Mouse (Mus musculus): ENCODE measurements around the gene Pgam5. TPM values are rescaled to one million over a fixed set of nuclear protein-coding genes. Genes with fewer than 3 reads are reported as not detected.

Gene Pgam5
- polyA plus RNA-seq, 1 experiment from 2014 or later: 21.0 TPM

GRCm38 (mm10) chr5:110222757-110223156, 47.0 kb downstream of the Pgam5 start:
- no peak overlapping the region for H3K4me3 ChIP-seq (ENCODE audit: low read depth, low read length)
- no peaks in the 10 kb centered on the region for H3K9me3 ChIP-seq (ENCODE audit: low read length)
- no peaks in the 10 kb centered on the region for H3K4me1 ChIP-seq (ENCODE audit: insufficient read depth)
- no peak overlapping the region for H3K4me2 ChIP-seq (ENCODE audit: low read depth, low read length)
- H3K9ac ChIP-seq (replicated peaks): no peak overlapping the region
- ATAC-seq (no peak), DNase-seq (no peak)
- no peak for TF ChIP-seq CTCF (IDR thresholded peaks at IDR 0.05; ENCODE audit: low read depth)
- no peaks in the 10 kb centered on the region for H3K27me3 ChIP-seq (ENCODE audit: insufficient read depth, low read length)
- no peak overlapping the region for H3K27ac ChIP-seq (ENCODE audit: low read depth)
- WGBS (ENCODE audit: insufficient replicate concordance): 77% methylated on average over 6 of the region's 6 CpGs
- peaks cover 55% of the 10 kb centered on the region for H3K36me3 ChIP-seq (replicated peaks; ENCODE audit: insufficient read depth, low read length)

GRCm38 (mm10) chr5:110220331-110220730, 49.4 kb downstream of the Pgam5 start:
- Histone ChIP-seq H3K27me3 (ENCODE audit: insufficient read depth, low read length) (no peaks in the 10 kb centered on the region), H3K4me3 (ENCODE audit: low read depth, low read length) (no peak overlapping the region), H3K27ac (ENCODE audit: low read depth) (no peak overlapping the region), H3K4me1 (ENCODE audit: insufficient read depth) (no peaks in the 10 kb centered on the region), H3K9ac (replicated peaks) (no peak overlapping the region), H3K9me3 (ENCODE audit: low read length) (no peaks in the 10 kb centered on the region), H3K4me2 (ENCODE audit: low read depth, low read length) (no peak overlapping the region), H3K36me3 (replicated peaks; ENCODE audit: insufficient read depth, low read length) (peaks cover 62% of the 10 kb centered on the region)
- DNase-seq: no peak
- WGBS (ENCODE audit: insufficient replicate concordance): 91% methylated on average over 4 of the region's 4 CpGs
- TF ChIP-seq CTCF (IDR thresholded peaks at IDR 0.05; ENCODE audit: low read depth) (no peak), EP300 (IDR thresholded peaks at IDR 0.05; ENCODE audit: low read depth) (no peak)
- no peak for ATAC-seq

- TF ChIP-seq EP300 (IDR thresholded peaks at IDR 0.05; ENCODE audit: low read depth) (no peak), CTCF (IDR thresholded peaks at IDR 0.05; ENCODE audit: low read depth) (no peak)
- no peak for ATAC-seq
- DNase-seq: no peak
- H3K9ac ChIP-seq (replicated peaks): no peak overlapping the region
- no peak overlapping the region for H3K4me2 ChIP-seq (ENCODE audit: low read depth, low read length)
- 83% methylated on average over 3 of the region's 3 CpGs for WGBS (ENCODE audit: insufficient replicate concordance)
- H3K9me3 ChIP-seq (ENCODE audit: low read length): no peaks in the 10 kb centered on the region
- H3K27ac ChIP-seq (ENCODE audit: low read depth): no peak overlapping the region
- no peaks in the 10 kb centered on the region for H3K4me1 ChIP-seq (ENCODE audit: insufficient read depth)
- H3K4me3 ChIP-seq (ENCODE audit: low read depth, low read length): no peak overlapping the region
- peaks cover 73% of the 10 kb centered on the region for H3K36me3 ChIP-seq (replicated peaks; ENCODE audit: insufficient read depth, low read length)
- no peaks in the 10 kb centered on the region for H3K27me3 ChIP-seq (ENCODE audit: insufficient read depth, low read length)
These were observed 52.9 kb downstream of the Pgam5 start for GRCm38 (mm10) chr5:110216780-110217179.

- Histone ChIP-seq H3K36me3 (replicated peaks; ENCODE audit: insufficient read depth, low read length) (peaks cover 86% of the 10 kb centered on the region), H3K27me3 (ENCODE audit: insufficient read depth, low read length) (no peaks in the 10 kb centered on the region), H3K4me3 (ENCODE audit: low read depth, low read length) (no peak overlapping the region), H3K4me1 (ENCODE audit: insufficient read depth) (no peaks in the 10 kb centered on the region), H3K9ac (replicated peaks) (no peak overlapping the region), H3K27ac (ENCODE audit: low read depth) (no peak overlapping the region), H3K9me3 (ENCODE audit: low read length) (no peaks in the 10 kb centered on the region), H3K4me2 (ENCODE audit: low read depth, low read length) (no peak overlapping the region)
- WGBS (ENCODE audit: insufficient replicate concordance): 65% methylated on average over 2 of the region's 2 CpGs
- TF ChIP-seq CTCF (IDR thresholded peaks at IDR 0.05; ENCODE audit: low read depth): no peak
- TF ChIP-seq EP300 (IDR thresholded peaks at IDR 0.05; ENCODE audit: low read depth): no peak
- DNase-seq (peak; percentile 22), ATAC-seq (peak; percentile 40; the same call in 1 of the 2 replicates)
These were observed 58.4 kb downstream of the Pgam5 start for GRCm38 (mm10) chr5:110211312-110211711.

Other genes starting within 250 kb of the Pgam5 start
- 0.62 and 1.2 TPM in 2 replicates for gene Gm17655, start 197.4 kb downstream of the Pgam5 start, polyA plus RNA-seq (2015; fragmentation: Nextera tagmentation; extraction: Ambion mirVana)
- 0.47 and 0.51 TPM in 2 replicates for gene Gm35315, start 175.5 kb downstream of the Pgam5 start, polyA plus RNA-seq (2015; fragmentation: Nextera tagmentation; extraction: Ambion mirVana)
- gene Plcxd1, start 169.9 kb downstream of the Pgam5 start, polyA plus RNA-seq (2015; fragmentation: Nextera tagmentation; extraction: Ambion mirVana): 0.32 and 0.48 TPM in 2 replicates
- gene Gtpbp6, start 161.7 kb downstream of the Pgam5 start, polyA plus RNA-seq (2015; fragmentation: Nextera tagmentation; extraction: Ambion mirVana): 7.1 and 7.4 TPM in 2 replicates
- 0.76 and 0.99 TPM in 2 replicates for gene Zfp605, start 159.8 kb downstream of the Pgam5 start, polyA plus RNA-seq (2015; fragmentation: Nextera tagmentation; extraction: Ambion mirVana)
- 9.6 and 11.6 TPM in 2 replicates for gene Chfr, start 134.1 kb downstream of the Pgam5 start, polyA plus RNA-seq (2015; fragmentation: Nextera tagmentation; extraction: Ambion mirVana)
- 3.5 and 4.1 TPM in 2 replicates for gene Golga3, start 93.2 kb downstream of the Pgam5 start, polyA plus RNA-seq (2015; fragmentation: Nextera tagmentation; extraction: Ambion mirVana)
- 8.6 and 10.7 TPM in 2 replicates for gene Ankle2, start 38.9 kb downstream of the Pgam5 start, polyA plus RNA-seq (2015; fragmentation: Nextera tagmentation; extraction: Ambion mirVana)
- gene Pxmp2, start 16.3 kb upstream of the Pgam5 start, polyA plus RNA-seq (2015; fragmentation: Nextera tagmentation; extraction: Ambion mirVana): 129 and 148 TPM in 2 replicates
- gene Pole, start 16.4 kb upstream of the Pgam5 start, polyA plus RNA-seq (2015; fragmentation: Nextera tagmentation; extraction: Ambion mirVana): 5.2 and 6.0 TPM in 2 replicates
- 0.07 and 0.09 TPM in 2 replicates for gene P2rx2, start 73.3 kb upstream of the Pgam5 start, polyA plus RNA-seq (2015; fragmentation: Nextera tagmentation; extraction: Ambion mirVana)
- gene Lrcol1, start 74.8 kb upstream of the Pgam5 start, polyA plus RNA-seq (2015; fragmentation: Nextera tagmentation; extraction: Ambion mirVana): not detected in 2 replicates
- gene Fbrsl1, start 178.6 kb upstream of the Pgam5 start, polyA plus RNA-seq (2015; fragmentation: Nextera tagmentation; extraction: Ambion mirVana): 3.5 and 3.9 TPM in 2 replicates

Measured in liver, postnatal 0 days (tissue).